Mouse (Mus musculus) left cerebral cortex, adult 11 months (tissue): ENCODE measurements around the gene Spata16.

ENCODE experiments used
- DNase-seq: peaks from one replicate; pipeline ENCODE4 v3.0.0; 2022; ENCODE audit warnings: low spot score

Gene Spata16

DNA sequence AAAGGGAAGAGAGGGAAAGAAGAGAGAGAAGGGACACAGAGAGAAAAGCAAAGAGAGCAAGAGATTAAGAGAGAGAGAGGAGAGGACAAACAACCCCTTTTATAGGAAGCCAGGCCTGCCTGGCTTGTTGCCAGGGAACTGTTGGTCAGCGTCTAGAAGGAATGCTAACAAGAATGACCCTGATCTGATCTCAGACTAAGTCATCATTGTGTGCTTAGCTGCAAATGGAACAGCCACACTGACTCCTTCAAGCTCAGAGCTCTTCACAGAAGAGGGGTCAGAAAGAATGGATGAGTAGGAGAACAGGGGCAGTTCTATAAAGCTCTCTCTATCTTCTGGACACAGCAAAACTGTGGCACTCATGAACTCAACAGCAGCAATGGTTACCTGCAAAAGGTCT, 334.7 kb downstream of the Spata16 start:
- DNase-seq = no peak

DNA sequence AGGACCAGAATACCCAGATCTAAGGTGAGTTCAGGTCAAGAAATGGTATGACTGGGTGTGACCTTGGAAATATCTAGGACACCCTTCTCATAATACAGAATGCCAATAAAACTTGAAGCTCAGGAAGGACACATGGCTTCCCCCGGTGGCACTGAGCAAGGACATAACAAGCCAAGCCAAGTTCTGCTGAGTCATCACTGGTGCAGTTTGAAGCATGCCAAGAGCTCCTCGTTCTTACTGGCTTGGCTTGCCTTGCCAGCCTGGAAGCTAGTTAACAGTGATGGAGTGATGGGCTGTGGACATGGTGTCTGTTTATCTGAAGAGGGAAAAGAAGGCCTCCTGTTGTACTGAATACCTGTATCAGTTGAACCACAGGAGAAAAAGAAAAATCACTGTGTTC, 342.2 kb downstream of the Spata16 start:
- no peak for DNase-seq

DNA sequence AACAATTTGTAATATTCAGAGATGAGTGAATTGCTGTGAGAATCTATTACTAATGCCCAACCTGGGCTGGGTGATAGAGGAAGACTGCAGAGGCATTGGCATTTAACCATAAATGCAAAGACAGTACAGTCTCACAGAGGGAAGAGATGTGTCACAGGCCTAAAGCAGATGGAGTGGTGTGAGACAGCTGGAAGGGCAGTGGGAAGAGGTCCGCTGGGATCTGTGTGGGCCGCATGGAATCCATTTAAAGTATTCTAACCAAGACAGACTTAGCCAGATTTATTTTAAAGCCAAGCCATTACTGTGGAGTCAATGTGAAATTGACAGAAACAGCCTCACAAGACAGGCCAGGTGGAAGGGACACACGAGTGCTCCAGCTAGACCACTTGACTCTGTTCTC, 343.0 kb downstream of the Spata16 start:
- peak; percentile 17 for DNase-seq

DNA sequence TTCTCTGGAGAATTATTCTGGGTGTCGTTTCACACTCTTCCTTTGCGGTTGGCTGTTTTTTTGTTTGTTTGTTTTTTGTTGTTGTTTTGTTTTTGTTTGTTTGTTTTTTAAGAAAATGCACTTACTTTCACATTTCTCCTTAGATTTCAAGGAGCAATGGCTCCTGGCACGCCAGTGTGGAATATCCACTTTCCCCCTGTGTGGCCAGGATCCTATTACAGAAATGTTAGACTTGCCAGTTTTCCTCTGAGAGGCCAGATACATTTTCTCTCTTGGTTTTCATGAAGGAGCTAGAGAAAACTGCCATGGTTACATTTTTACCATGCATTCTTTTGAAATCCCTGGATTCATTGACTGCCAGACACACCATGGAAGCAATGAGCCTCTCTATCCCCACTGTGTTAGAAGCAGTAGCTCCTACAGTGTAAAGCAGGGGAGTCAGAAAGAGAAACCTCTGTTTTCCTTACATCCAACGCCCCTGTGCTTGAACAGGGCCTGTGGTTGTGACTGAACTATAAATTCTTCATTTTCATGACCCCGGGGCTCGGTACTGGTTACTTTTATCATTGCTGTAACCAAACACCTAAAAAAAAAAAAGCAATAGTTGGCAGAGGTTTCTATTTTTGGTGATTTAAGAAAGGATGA, 344.7 kb downstream of the Spata16 start:
- no peak for DNase-seq

DNA sequence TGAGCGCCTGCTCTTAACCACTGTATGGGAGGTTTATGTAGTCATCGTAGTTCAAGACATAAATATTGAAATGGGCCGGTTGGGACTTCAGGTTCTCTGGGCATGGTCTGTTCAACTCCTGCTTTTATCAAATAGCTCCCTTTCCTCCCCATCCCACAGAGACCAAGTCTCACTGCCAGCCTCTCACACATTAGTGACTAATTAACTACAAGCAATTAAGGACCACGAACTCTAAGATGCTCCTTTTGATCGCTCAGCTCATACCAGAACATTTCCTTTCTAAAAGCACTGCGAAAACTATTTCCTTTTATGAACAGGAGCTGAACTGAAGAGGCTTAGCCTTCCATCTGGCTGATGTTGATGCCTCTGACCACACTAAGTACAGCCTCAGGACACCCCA, 346.3 kb downstream of the Spata16 start:
- no peak for DNase-seq

DNA sequence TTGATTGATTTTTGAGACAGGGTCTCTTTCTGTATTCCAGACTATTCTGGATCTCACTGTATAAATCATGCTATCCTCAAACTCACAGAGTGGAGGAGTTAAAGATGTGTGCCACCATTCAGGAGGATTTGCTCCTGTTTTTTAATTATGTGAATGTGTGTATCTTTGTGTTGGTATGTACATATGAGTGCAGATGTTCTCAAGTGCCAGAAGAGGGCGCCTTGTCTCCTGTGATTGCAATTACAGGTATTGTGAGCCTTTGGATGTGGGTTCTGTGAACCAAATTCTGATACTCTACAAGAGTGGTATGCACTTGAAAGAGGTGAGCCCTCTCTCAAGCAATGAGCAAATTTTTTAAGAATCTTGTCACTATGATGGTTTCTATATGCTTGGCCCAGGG, 369.4 kb downstream of the Spata16 start:
- DNase-seq = no peak

DNA sequence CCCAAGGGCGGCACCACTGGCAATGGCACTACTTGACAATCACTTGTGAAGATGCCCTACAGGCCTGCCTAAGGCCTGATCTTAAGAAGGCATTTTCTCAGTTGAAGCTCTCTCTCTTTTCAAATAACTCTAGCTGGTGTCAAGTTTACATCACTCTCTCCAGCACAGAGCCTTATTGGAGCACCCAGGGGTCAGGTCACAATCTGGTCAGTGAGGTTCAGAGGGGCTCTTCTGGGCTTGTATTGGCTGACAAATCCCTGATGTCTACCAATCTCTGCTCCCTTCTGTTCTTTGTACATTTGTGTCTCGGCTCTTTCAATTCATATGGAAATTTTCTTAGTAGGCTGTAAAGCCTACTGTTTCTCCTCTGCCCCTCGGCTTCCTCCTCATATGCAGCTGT, 390.5 kb downstream of the Spata16 start:
- no peak for DNase-seq

DNA sequence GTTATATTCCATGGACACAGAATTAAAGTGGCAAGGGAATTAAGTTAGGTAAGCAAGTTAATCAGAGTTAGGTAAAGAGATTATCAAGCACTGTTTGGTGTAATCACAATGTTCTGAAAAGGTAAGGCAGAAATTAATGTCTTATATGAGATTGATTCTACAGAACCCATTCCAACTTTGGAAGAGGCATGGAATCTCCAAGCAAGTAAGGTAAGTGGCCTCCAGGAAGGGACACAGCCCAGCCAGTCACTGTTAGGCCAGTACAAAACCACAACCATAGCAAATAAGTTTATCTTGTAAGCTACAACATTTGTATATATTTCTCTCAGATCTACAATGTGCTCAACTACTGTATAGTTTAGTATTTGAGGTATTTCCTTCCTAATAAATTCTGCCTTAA, 391.1 kb downstream of the Spata16 start:
- DNase-seq = no peak

DNA sequence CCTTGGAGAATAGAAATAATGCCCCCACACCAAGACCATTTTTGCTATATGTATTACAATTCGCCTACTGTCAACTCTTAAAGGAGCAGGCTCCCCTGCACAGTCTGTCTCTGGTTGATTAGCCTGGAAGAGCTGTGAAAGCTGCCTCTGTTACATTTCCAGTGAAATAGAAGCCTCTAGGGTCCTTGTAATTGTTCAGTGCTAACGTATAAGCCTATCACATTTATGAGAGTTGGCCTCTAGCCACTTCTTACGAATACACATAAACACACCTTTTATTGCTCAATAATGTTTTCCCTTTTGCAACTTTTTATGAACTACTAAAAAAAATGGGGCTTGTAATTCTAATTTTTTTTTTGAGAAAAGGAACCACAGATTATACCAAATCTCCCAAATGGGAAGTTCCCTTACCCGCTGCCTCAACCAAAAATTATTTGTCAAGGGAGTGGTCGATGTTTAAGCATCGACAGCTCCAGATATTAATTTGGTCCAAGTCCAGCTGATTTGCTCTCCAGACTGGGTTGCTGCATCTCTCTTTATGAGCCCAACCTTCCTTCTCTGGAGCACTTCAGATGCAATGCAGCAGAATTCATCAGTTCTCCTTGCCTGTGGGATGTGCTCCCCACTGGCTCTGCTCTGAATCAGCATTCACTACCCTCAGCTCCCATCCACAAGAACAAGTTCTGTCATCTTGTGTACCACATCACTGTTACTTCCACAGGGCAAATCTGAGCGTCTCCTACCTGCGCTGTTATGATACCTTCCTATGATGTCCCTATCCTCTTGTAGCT, 392.8 kb downstream of the Spata16 start:
- no peak for DNase-seq
